In the genomic region with DNA sequence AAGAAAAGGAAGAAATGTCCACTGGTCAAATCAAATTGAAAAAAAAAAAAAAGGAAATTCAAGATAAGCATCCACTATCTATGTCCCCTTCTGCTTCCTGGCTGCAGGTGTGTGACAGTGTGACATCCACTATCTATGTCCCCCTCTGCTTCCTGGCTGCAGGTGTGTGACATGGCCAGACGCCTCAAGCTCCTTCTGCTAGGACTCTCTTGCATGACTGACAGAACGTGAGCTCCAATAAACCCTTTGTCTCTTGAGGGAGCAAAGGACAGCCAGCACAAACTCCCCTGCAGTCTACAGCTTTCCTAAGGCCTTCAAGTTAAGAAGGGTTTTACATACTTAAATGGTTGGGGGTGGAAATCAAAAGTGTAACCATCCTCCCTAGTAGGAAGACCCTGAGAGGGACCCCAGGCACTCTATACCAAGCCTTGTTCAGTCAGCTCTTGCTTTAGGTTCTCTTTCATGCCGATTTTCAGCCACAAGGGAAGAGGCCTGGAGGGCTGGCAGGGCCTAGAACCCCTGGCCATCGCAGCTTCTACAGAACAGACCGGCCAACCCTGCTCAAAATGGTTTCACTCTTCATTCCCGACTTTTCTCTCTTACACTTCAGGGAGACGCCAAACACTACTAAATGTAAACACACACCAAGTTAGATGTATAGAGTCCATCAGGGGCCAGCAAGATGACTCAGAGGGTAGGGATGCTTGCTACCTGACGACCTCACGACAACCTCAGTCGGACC, we compare ENCODE assay signal across 1 mouse cellular context.
A peak's percentile ranks its signal among the peaks of the same experiment; 100 is the strongest.
TF ChIP-seq lines count a peak whose summit lies in the region.

No protein-coding gene starts in this region.

TF ChIP-seq in MEL, 35 proteins besides CTCF, POLR2A, EP300 and RAD21:
- peak; percentile 79 for TF ChIP-seq TCF12 (IDR thresholded peaks at IDR 0.05; ENCODE audit: low read depth, low read length)
- no peak for TF ChIP-seq ELF1 (IDR thresholded peaks at IDR 0.05; ENCODE audit: low read depth, low read length)
- peak; percentile 50 for TF ChIP-seq TAL1 (IDR thresholded peaks at IDR 0.05; ENCODE audit: low read length)
